Mouse (Mus musculus) limb, embryonic 12.5 days (tissue): ENCODE results near the gene Rnf216. TPM values are rescaled to one million over a fixed set of nuclear protein-coding genes. Genes with fewer than 3 reads are reported as not detected.

Experiments
- ATAC-seq: fragments of 200-750 bp; cut with Nextera tagmentation; 2 replicates; pipeline ENCODE4 v1.8.0; 2017; ENCODE audit warnings: low read depth, moderate TSS enrichment; ENCODE audit not compliant: insufficient number of reproducible peaks, insufficient read depth, low FRiP score, low TSS enrichment
- H3K27ac ChIP-seq: fragments of 300-500 bp; sonication (generic); 2 replicates; pipeline ENCODE4 v1.5.1; 2016; ENCODE audit warnings: mild to moderate bottlenecking, moderate library complexity
- H3K27me3 ChIP-seq: fragments of 300-500 bp; sonication (generic); 2 replicates; pipeline ENCODE4 v1.6.1; 2016; ENCODE audit warnings: mild to moderate bottlenecking, moderate library complexity
- H3K36me3 ChIP-seq: fragments of 300-500 bp; sonication (generic); 2 replicates; pipeline ENCODE4 v1.6.1; 2016; ENCODE audit warnings: mild to moderate bottlenecking, moderate library complexity
- H3K4me1 ChIP-seq: fragments of 300-500 bp; sonication (generic); replicated peaks from 2 replicates; pipeline ENCODE4 v1.6.1; 2016
- H3K4me2 ChIP-seq: fragments of 300-500 bp; sonication (generic); 2 replicates; pipeline ENCODE4 v1.6.1; 2016; ENCODE audit warnings: mild to moderate bottlenecking, moderate library complexity
- H3K4me3 ChIP-seq: fragments of 300-500 bp; sonication (generic); replicated peaks from 2 replicates; pipeline ENCODE4 v1.5.1; 2016; ENCODE audit warnings: mild to moderate bottlenecking
- H3K9ac ChIP-seq: fragments of 300-500 bp; sonication (generic); replicated peaks from 2 replicates; pipeline ENCODE4 v1.6.1; 2016; ENCODE audit warnings: mild to moderate bottlenecking, moderate library complexity
- H3K9me3 ChIP-seq: fragments of 300-500 bp; sonication (generic); 2 replicates; pipeline ENCODE4 v1.6.1; 2016; ENCODE audit warnings: mild to moderate bottlenecking, moderate library complexity
- WGBS: fragments of 180-500 bp; shearing (Covaris S2); methylation state at CpG from one replicate; pipeline ENCODE4 v1.1.7; 2016; 5-methylcytosine and 5-hydroxymethylcytosine counted together
- polyA plus RNA-seq: library from polyadenylated mRNA; unstranded; fragments of >200 nt; fragmentation: Nextera tagmentation; extraction: Ambion mirVana; gene quantifications from 2 replicates; pipeline ENCODE4 v1.2.1, GENCODE M21; 2016

The Rnf216 gene
- polyA plus RNA-seq, 1 experiment from 2014 or later: 60.1 TPM

DNA sequence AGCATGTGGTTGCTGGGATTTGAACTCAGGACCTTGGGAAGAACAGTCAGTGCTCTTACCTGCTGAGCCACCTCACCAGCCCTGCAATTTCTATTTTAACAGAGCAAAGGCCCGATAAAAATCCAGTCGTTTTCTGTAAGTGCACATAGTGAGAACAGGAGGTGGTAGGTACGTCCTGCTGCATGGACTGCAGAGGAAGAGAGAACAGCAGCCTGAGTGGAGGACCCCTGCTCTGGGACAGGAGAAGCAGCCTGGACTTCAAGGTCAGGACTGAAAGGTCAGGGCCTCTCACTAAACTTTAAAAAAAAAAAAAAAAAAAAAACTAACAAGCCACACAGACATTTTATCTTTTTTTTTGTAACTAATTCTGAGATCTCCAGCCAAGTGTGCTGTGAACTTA lies 50.5 kb downstream of the Rnf216 start:
- Histone ChIP-seq H3K4me2 (no peak overlapping the region), H3K9me3 (no peaks in the 10 kb centered on the region), H3K27ac (no peak overlapping the region), H3K9ac (no peak overlapping the region), H3K27me3 (no peaks in the 10 kb centered on the region), H3K4me3 (no peak overlapping the region), H3K36me3 (peaks cover 91% of the 10 kb centered on the region), H3K4me1 (no peaks in the 10 kb centered on the region)
- no peak for ATAC-seq
- WGBS: 89% methylated on average over 3 of the region's 3 CpGs

DNA sequence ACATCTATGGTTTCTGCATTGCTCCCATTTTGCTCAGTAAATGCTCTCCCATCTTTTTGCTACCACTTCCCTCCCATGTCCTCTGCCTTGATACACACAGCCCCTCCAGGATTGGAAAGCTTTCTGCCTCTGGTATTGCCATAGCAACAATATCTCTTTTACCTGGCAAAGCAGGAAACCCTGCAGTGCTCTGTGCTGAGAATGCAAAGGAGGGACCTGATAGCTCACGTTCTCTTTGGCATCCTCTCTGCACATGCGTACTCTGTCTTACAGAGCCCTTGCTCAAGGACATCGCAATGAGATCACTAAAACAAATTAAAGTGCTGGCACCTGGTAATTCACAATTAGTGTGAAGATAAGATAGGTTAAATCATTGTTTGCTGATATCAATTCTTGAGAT lies 51.3 kb downstream of the Rnf216 start:
- Histone ChIP-seq H3K4me1 (no peaks in the 10 kb centered on the region), H3K9ac (no peak overlapping the region), H3K27me3 (no peaks in the 10 kb centered on the region), H3K4me2 (no peak overlapping the region), H3K27ac (no peak overlapping the region), H3K36me3 (peaks cover 91% of the 10 kb centered on the region), H3K4me3 (no peak overlapping the region), H3K9me3 (no peaks in the 10 kb centered on the region)
- no peak for ATAC-seq
- WGBS: 81% methylated on average over 3 of the region's 3 CpGs

DNA sequence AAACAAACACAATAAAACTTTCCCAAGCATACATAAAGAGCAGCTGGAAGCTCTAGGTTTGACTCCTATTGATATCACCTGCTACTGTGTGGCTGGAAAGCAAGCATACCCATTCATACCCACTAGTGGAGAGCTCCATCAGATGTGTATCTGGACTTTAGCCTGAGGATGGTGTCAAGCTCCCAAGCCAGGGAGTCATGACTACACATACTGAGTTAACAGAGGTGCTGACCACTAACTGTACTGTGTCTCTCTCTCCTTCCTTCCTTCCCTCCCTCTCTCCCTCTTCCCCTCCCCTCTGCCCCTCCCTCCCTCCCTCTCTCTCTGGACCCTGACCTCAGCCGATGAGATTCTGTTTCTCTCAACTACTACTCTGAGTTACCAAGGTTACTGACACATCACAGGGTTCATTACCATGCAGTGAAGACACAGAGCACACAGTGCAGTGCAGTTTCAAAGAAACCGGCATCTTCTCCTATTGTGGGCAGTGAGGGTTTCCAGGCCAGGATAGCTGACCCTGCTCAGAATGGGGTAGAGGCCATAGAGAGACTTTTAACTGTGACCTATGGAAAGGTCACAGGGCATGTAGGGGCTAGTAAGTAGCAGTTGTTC lies 51.9 kb downstream of the Rnf216 start:
- Histone ChIP-seq H3K27me3 (no peaks in the 10 kb centered on the region), H3K27ac (no peak overlapping the region), H3K4me3 (no peak overlapping the region), H3K4me1 (no peaks in the 10 kb centered on the region), H3K4me2 (no peak overlapping the region), H3K9me3 (no peaks in the 10 kb centered on the region), H3K9ac (no peak overlapping the region), H3K36me3 (peaks cover 90% of the 10 kb centered on the region)
- ATAC-seq: no peak
- 34% methylated on average over 2 of the region's 2 CpGs for WGBS

DNA sequence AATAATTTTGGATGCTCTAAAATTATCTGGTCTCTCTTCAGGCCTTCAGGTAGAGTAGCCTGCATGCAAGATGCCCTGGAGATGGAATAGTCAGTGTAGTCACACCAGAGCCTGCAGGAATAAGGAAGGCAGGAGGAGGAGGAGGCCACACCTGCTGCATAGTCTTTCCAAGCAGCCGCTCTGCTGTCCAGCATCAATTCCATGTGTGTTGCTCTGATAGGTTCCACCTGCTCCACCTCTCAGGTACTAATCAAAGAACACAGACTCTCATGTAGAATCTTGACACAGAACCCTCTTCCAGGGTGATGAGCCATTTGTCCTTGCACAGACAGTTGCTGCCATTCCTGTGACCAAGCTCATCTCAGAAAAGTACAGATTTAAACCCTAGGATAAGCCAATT lies 52.8 kb downstream of the Rnf216 start:
- Histone ChIP-seq H3K4me1 (no peaks in the 10 kb centered on the region), H3K36me3 (peaks cover 81% of the 10 kb centered on the region), H3K27me3 (no peaks in the 10 kb centered on the region), H3K4me2 (no peak overlapping the region), H3K9ac (no peak overlapping the region), H3K27ac (no peak overlapping the region), H3K4me3 (no peak overlapping the region), H3K9me3 (no peaks in the 10 kb centered on the region)
- no peak for ATAC-seq
- 71% methylated on average over 1 of the region's 1 CpGs for WGBS

DNA sequence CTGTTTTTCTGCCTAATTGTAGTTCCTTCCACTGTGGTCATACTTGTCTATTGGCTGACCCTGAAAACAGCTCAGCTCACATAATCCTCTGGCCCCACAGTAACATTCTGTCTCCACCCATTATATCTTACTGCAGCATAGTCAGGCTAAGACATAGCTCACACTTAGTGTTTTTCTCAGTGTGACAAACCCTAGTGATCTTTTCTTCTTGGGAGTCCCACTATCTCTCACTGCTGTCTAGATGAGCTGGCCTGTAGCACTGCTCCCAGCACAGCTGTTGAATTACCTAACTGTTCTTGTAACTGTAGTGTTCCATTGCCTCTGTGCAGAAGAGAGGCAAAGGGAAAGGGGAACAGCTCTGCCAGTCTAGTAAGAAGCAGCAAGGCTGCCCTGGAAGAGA lies 53.6 kb downstream of the Rnf216 start:
- Histone ChIP-seq H3K27ac (no peak overlapping the region), H3K36me3 (peaks cover 74% of the 10 kb centered on the region)

DNA sequence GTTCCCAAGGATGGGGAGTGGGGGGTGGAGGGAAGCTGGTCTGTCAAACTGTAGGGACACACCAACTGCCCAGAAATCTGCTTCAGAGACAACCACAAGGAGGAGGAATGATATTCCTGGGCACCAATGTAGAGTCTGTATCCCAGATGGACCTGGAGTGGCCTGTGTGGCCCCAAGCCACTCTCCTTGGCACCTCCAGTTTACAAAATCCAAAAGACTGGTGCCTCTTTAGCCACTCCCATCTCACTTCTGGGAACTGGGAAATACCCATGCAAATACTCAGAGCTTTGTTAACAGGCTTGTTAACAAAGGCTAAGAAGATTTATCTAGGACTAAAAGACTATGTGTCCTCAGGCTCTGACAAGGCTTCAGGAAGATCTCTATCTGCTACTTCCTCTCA lies 54.1 kb downstream of the Rnf216 start:
- Histone ChIP-seq H3K4me3 (no peak overlapping the region), H3K4me1 (no peaks in the 10 kb centered on the region), H3K4me2 (no peak overlapping the region), H3K27me3 (no peaks in the 10 kb centered on the region), H3K27ac (no peak overlapping the region), H3K9ac (no peak overlapping the region), H3K36me3 (peaks cover 72% of the 10 kb centered on the region), H3K9me3 (no peaks in the 10 kb centered on the region)
- no peak for ATAC-seq

More for the DNA sequence above, 53.6 kb downstream of the Rnf216 start:
- Histone ChIP-seq H3K4me3 (no peak overlapping the region), H3K27me3 (no peaks in the 10 kb centered on the region), H3K4me2 (no peak overlapping the region), H3K4me1 (no peaks in the 10 kb centered on the region), H3K9ac (no peak overlapping the region), H3K9me3 (no peaks in the 10 kb centered on the region)
- no peak for ATAC-seq

DNA sequence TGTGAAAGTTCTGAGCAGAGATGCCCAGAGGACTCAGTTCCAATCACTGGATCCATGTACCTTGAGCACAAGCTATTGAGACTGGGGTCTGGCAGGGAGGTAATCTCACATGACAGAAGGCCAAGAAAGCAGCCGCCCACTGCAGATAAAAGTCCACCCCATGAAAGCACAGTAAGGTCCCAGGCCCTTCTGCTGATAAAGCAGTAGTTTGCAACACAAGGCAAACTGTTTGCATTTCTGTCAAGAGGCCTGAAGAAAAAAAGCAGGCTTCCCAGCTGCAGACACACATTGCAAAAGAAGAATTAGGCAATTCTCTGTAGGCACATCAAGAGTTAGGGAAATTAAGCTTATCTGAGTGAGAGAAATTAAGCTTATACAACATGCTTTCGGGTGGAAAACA lies 54.6 kb downstream of the Rnf216 start:
- Histone ChIP-seq H3K36me3 (peaks cover 71% of the 10 kb centered on the region), H3K4me2 (no peak overlapping the region), H3K4me3 (no peak overlapping the region), H3K9me3 (no peaks in the 10 kb centered on the region), H3K27me3 (no peaks in the 10 kb centered on the region), H3K9ac (no peak overlapping the region), H3K27ac (no peak overlapping the region), H3K4me1 (no peaks in the 10 kb centered on the region)
- 57% methylated on average over 2 of the region's 2 CpGs for WGBS
- no peak for ATAC-seq

DNA sequence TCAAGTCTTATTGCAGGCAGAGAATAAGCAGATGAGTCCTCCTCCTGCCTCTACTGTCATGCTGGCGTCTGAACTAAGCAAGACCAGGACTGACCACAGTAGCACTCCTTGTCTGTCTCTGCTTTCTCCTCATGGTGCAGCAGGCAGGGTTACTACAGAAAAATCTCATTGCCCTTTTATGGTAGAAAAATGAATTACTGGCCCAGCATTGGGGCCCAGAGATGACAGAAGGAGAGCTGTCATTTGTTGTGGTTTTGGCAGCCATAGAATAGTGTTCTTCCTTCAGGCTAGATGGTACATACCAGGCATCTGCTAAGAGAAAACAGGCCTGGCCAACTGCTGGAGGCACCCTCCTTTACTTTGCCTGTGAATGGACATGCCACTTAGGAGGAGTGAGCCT lies 55.0 kb downstream of the Rnf216 start:
- no peaks in the 10 kb centered on the region for H3K9me3 ChIP-seq
- H3K4me3 ChIP-seq: no peak overlapping the region
- no peak overlapping the region for H3K27ac ChIP-seq
- H3K36me3 ChIP-seq: peaks cover 72% of the 10 kb centered on the region
- H3K9ac ChIP-seq: no peak overlapping the region
- H3K4me1 ChIP-seq: no peaks in the 10 kb centered on the region
- no peak for ATAC-seq
- WGBS: 84% methylated on average over 1 of the region's 1 CpGs
- H3K27me3 ChIP-seq: no peaks in the 10 kb centered on the region
- H3K4me2 ChIP-seq: no peak overlapping the region

DNA sequence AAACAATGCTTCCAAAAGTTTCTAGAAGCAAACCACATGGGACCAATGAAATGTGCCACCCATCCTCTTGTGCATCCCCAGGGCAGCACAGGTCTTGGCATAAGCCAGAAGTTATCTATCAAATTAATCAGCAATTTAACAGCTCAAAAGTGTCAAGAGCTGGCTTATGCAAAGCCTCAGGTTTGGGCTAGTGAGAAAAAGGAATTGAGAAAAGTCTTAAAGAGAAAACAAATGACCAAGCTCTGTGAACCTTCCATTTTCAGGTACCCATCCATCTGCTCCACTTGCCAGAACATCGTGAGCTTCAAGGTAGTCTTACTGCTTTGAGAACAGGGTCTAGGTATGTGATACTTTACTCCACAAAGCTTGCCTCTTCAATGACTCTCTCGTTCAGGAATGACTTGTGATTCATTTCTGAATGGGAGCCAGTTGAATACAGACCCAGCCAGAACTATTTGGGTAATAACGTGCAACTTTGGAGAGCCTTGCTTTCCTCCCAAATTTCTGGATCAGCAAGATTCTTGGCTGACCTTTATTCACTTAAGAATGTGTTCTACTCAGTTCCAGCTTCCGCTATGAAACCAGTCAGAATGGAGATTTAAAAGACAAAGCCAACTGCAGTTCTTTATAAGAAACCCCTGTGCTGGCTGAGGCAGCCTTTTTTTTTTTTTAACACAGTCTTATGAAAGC lies 56.5 kb downstream of the Rnf216 start:
- peaks cover 71% of the 10 kb centered on the region for H3K36me3 ChIP-seq
- H3K27ac ChIP-seq: no peak overlapping the region
- no peak overlapping the region for H3K4me3 ChIP-seq
- no peak overlapping the region for H3K9ac ChIP-seq
- H3K4me1 ChIP-seq: no peaks in the 10 kb centered on the region
- ATAC-seq: no peak
- 83% methylated on average over 4 of the region's 4 CpGs for WGBS
- H3K27me3 ChIP-seq: no peaks in the 10 kb centered on the region
- no peak overlapping the region for H3K4me2 ChIP-seq
- no peaks in the 10 kb centered on the region for H3K9me3 ChIP-seq

DNA sequence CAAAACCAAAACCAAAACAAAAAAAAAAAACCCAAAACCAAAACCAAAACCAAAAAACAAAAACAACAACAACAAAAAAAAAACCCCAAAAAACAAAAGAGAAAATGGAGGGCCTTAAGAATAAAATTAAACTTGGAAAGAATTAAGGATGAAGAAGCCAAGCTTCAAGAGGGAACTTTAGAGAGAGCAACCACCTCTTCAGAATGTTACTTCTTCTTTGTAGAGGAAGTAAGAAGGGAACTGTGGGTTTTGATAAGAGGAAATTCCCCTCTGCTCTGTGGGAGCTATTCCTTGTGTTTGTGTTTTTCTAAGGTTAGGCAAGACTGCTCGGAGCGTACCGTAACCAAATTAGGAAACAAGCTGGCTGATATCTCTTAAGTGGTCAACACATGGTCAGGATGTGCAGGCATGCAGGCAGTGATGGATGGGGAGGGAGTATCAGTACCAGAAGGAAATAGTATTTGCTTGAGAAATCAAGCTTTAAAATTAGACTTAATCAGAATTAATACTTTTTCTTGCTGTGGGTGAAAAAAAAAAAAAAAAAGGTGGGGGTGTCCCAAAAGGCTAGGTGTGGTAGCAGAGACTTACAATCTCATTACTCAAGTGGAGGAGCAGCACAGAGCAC lies 57.2 kb downstream of the Rnf216 start:
- peaks cover 67% of the 10 kb centered on the region for H3K36me3 ChIP-seq

DNA sequence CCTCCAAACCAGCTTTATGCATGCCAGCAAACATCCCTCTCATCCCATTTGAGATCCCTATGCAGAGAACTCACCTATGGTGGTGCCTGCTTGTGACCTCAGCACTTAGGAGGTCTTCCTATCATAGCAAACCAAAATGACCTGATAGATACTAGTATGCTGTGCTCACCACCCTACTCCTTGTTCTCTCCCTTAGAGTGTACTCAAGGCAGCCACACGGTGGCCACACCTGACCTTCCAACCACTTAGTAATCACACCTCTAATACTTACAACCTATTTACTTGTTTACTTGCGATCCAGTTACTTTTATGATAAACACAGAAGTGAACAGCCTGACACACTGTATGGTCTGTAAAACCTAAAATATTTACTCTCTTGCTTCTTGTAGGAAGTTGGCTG lies 58.1 kb downstream of the Rnf216 start:
- H3K27ac ChIP-seq: no peak overlapping the region
- no peaks in the 10 kb centered on the region for H3K9me3 ChIP-seq
- H3K27me3 ChIP-seq: no peaks in the 10 kb centered on the region
- no peak overlapping the region for H3K4me3 ChIP-seq
- H3K36me3 ChIP-seq: peaks cover 60% of the 10 kb centered on the region
- no peaks in the 10 kb centered on the region for H3K4me1 ChIP-seq
- no peak overlapping the region for H3K9ac ChIP-seq
- no peak for ATAC-seq
- no peak overlapping the region for H3K4me2 ChIP-seq
- 90% methylated on average over 2 of the region's 2 CpGs for WGBS

More for the DNA sequence above, 57.2 kb downstream of the Rnf216 start:
- Histone ChIP-seq H3K4me2 (no peak overlapping the region), H3K27ac (no peak overlapping the region), H3K27me3 (no peaks in the 10 kb centered on the region), H3K9me3 (no peaks in the 10 kb centered on the region), H3K4me3 (no peak overlapping the region), H3K4me1 (no peaks in the 10 kb centered on the region), H3K9ac (no peak overlapping the region)
- no peak for ATAC-seq
- 83% methylated on average over 3 of the region's 3 CpGs for WGBS
